Comparison of ENCODE assay signal across 25 mouse cellular contexts in the genomic region with DNA sequence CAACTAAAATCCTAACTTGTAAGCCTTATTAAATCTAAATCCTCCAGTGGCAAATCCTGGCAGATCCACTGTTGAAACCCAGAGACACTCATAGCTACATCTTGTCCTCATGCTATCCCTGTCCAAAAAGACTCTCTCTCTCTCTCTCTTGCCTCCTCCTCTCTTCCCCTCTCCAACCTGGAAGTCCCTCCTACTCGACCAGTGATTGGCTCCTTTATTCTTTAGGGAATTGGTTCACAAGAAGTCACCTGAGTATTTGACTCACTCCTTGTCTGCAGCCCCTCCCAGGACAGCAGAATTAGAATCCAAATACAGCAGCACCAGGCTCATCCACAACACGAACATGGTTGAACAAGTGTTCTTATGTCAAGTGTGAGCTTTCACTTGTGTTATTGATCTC.
A peak's percentile ranks its signal among the peaks of the same experiment; 100 is the strongest.
DNase-seq lines count a peak whose midpoint lies in the region; ATAC-seq and TF ChIP-seq lines count a peak whose summit lies in the region.
"Had no signal": no experiment of that assay in that cellular context is flagged by ENCODE, and none has a peak within 500 bp of the region (broad histone marks: within the 10 kb centered on the region; RNA-seq: fewer than 3 reads in every experiment).

No protein-coding gene starts in this region.

- H3K79me2 ChIP-seq in heart, adult 2 months (replicated peaks; ENCODE audit: control insufficient read depth, insufficient read depth, low read length): no peaks in the 10 kb centered on the region

- no peak for ATAC-seq in midbrain, embryonic 14.5 days (ENCODE audit: low FRiP score, low TSS enrichment)
- ATAC-seq: activated CD4-positive, CD25-positive, alpha-beta regulatory T cell, adult 4 months; CD4-positive, CD25-positive, alpha-beta regulatory T cell, adult 4 months; forebrain, embryonic 13.5 days; forebrain, embryonic 15.5 days; forebrain, postnatal 0 days; Patski had no signal

- H3K36me3 ChIP-seq in heart, adult 2 months (ENCODE audit: control insufficient read depth, insufficient read depth, low read length): no peaks in the 10 kb centered on the region
- H3K36me3 ChIP-seq in midbrain, embryonic 10.5 days: no peaks in the 10 kb centered on the region
- no peaks in the 10 kb centered on the region for H3K36me3 ChIP-seq in midbrain, embryonic 14.5 days (ENCODE audit: control insufficient read depth, insufficient read depth, low read length)
- H3K36me3 ChIP-seq: embryonic facial prominence, embryonic 10.5 days; embryonic facial prominence, embryonic 12.5 days; forebrain, embryonic 15.5 days had no signal

- no peak overlapping the region for H3K4me3 ChIP-seq in heart, adult 2 months
- no peak overlapping the region for H3K4me3 ChIP-seq in midbrain, embryonic 10.5 days
- no peak overlapping the region for H3K4me3 ChIP-seq in midbrain, embryonic 14.5 days (replicated peaks; ENCODE audit: low read depth, low read length)
- H3K4me3 ChIP-seq: embryonic facial prominence, embryonic 10.5 days; embryonic facial prominence, embryonic 12.5 days; forebrain, embryonic 13.5 days; forebrain, embryonic 15.5 days had no signal

- no peak overlapping the region for H3K4me2 ChIP-seq in midbrain, embryonic 14.5 days (ENCODE audit: low read length)
- H3K4me2 ChIP-seq: embryonic facial prominence, embryonic 12.5 days; forebrain, embryonic 13.5 days; forebrain, embryonic 15.5 days had no signal

- 60% methylated on average over 2 of the region's 2 CpGs for WGBS in heart, adult 2 months
- 79% methylated on average over 2 of the region's 2 CpGs for WGBS in midbrain, embryonic 10.5 days
- WGBS in midbrain, embryonic 14.5 days: 70% methylated on average over 2 of the region's 2 CpGs

- intact Hi-C loops in heart, adult 2 months (cut with DNase I): no loop called here

- H3K4me1 ChIP-seq in heart, adult 2 months (ENCODE audit: control insufficient read depth, insufficient read depth, low read length): no peaks in the 10 kb centered on the region
- 0 out of 2 replicates have a peak, but pooled peaks cover 3% of the 10 kb centered on the region for H3K4me1 ChIP-seq in midbrain, embryonic 10.5 days
- no peaks in the 10 kb centered on the region for H3K4me1 ChIP-seq in midbrain, embryonic 14.5 days (ENCODE audit: control insufficient read depth, insufficient read depth, low read length)
- H3K4me1 ChIP-seq: embryonic facial prominence, embryonic 10.5 days; embryonic facial prominence, embryonic 12.5 days; forebrain, embryonic 13.5 days had no signal

- H3K27me3 ChIP-seq in heart, adult 2 months (ENCODE audit: control insufficient read depth, insufficient read depth, low read length): no peaks in the 10 kb centered on the region
- H3K27me3 ChIP-seq in midbrain, embryonic 10.5 days (ENCODE audit: low read depth, poor library complexity, severe bottlenecking): no peaks in the 10 kb centered on the region
- no peaks in the 10 kb centered on the region for H3K27me3 ChIP-seq in midbrain, embryonic 14.5 days (ENCODE audit: control insufficient read depth, insufficient read depth, low read length)
- H3K27me3 ChIP-seq: embryonic facial prominence, embryonic 12.5 days; forebrain, embryonic 13.5 days; forebrain, embryonic 15.5 days had no signal

- no peak overlapping the region for H3K9ac ChIP-seq in heart, adult 2 months (ENCODE audit: low read depth, low read length)
- H3K9ac ChIP-seq in midbrain, embryonic 14.5 days (replicated peaks; ENCODE audit: low read length): no peak overlapping the region
- H3K9ac ChIP-seq: embryonic facial prominence, embryonic 12.5 days; forebrain, embryonic 13.5 days; forebrain, embryonic 15.5 days; forebrain, postnatal 0 days had no signal

- no peak overlapping the region for H3K27ac ChIP-seq in heart, adult 2 months
- H3K27ac ChIP-seq in midbrain, embryonic 10.5 days (replicated peaks): no peak overlapping the region
- no peak overlapping the region for H3K27ac ChIP-seq in midbrain, embryonic 14.5 days (replicated peaks; ENCODE audit: low read depth, low read length)
- H3K27ac ChIP-seq: embryonic facial prominence, embryonic 10.5 days; embryonic facial prominence, embryonic 12.5 days; forebrain, embryonic 13.5 days; forebrain, embryonic 15.5 days had no signal

- TF ChIP-seq EP300 in heart, adult 2 months (IDR thresholded peaks at IDR 0.05; ENCODE audit: insufficient read depth, low read depth, low read length): no peak

- no peak for TF ChIP-seq POLR2A in heart, adult 2 months (IDR thresholded peaks at IDR 0.05; ENCODE audit: insufficient read depth, low read depth, low read length)

- TF ChIP-seq CTCF in heart, adult 2 months (IDR thresholded peaks at IDR 0.05): no peak

- H3K9me3 ChIP-seq in midbrain, embryonic 10.5 days (replicated peaks): no peaks in the 10 kb centered on the region
- H3K9me3 ChIP-seq in midbrain, embryonic 14.5 days (ENCODE audit: control insufficient read depth, low read length): no peaks in the 10 kb centered on the region
- H3K9me3 ChIP-seq: embryonic facial prominence, embryonic 10.5 days; embryonic facial prominence, embryonic 12.5 days; forebrain, embryonic 13.5 days; forebrain, embryonic 15.5 days had no signal

- peak; percentile 81 for DNase-seq in heart, adult 11 months
- DNase-seq in heart, adult 2 months: no peak
- peak; percentile 5 for DNase-seq in midbrain, embryonic 10.5 days (ENCODE audit: low spot score)
- no peak for DNase-seq in midbrain, embryonic 14.5 days
- peak; percentile 29 for DNase-seq in ES-CJ7 (ENCODE audit: low read depth, low spot score)
- DNase-seq in ZHBTc4 (ENCODE audit: low read depth, low spot score): peak; percentile 66
- no peak for DNase-seq in lung, postnatal 4 days
- no peak for DNase-seq in adrenal gland, adult (ENCODE audit: inconsistent age in 2 of 2, low spot score in 1 of 2)
- DNase-seq: adrenal gland, adult 2 months; adrenal gland, postnatal 10 days; adrenal gland, postnatal 36 days; B cell, adult 2 months; cerebellum, adult 11-12 months; cerebellum, adult 2 months; cerebellum, adult 9-10 months; cerebellum, postnatal 10 days; cerebellum, postnatal 25 days; forebrain, postnatal 0 days had no signal

Comparison
In these comparisons a context has a peak if more than half of its experiments do, and no peak if none do; other contexts are left out.
1. DNase-seq: peak in heart, adult 11 months (single experiment), midbrain, embryonic 10.5 days (single experiment), ES-CJ7 (single experiment) and ZHBTc4 (single experiment); none in heart, adult 2 months (0 of 2), midbrain, embryonic 14.5 days (single experiment), lung, postnatal 4 days (0 of 2) and adrenal gland, adult (0 of 2).